Mouse (Mus musculus) urinary bladder, postnatal 36 days (tissue): ENCODE measurements around the gene Lcp1.

Experiments
- DNase-seq, 2 experiments: peaks; one replicate each; pipeline ENCODE4 v3.0.0; 2022; ENCODE audit warnings: low spot score in 2 of 2, mixed read lengths in 1 of 2

The Lcp1 gene

GRCm38 (mm10) chr14:75280406-75280805 is 149.5 kb downstream of the Lcp1 start:
- no peak for DNase-seq
